Mouse (Mus musculus): ENCODE measurements around the gene Rrn3.

Gene Rrn3

GRCm38 (mm10) chr16:13785932-13786331 is 5.4 kb downstream of the Rrn3 start:
- peak; percentile 97 for DNase-seq (ENCODE audit: low read depth, low spot score)

DNA sequence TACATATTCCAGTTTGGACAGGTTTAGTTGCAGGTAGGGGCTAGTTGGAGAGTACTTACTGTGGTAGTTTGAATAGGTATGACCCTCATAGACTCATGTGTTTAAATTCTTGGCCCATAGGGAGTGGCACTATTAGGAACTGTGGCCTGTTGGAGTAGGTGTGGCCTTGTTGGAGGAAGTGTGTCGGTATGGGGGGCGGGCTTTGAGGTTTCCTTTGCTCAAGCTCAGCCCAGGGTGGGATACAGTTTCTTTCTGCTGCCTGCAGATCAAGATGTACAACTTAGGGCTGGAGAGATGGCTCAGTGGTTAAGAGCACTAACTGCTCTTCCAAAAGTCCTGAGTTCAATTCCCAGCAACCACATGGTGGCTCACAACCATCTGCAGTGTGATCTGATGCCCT is 12.9 kb downstream of the Rrn3 start:
- DNase-seq (ENCODE audit: low read depth, low spot score), result peak; percentile 41

DNA sequence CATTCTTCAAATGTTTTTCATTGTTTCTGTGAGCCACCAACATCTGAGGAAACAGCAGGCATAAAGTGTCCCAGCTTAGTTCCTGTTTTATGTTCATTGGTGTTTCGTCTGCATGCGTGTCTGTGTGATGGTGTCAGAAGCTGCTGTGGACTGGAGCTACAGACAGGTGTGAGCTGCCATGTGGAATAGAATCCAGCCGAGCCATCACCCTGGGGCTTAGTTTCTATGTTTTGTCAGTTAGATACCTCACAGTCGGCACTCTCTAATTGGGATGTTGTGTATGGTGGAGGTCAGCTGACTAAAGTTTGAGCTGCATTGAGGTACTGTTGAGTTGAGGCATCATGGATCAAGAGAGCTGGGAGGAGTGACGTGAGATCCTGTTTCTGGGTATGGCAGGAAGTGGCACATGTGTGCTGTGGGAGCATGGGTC is 16.3 kb downstream of the Rrn3 start:
- no peak for DNase-seq (ENCODE audit: low read depth, low spot score)

DNA sequence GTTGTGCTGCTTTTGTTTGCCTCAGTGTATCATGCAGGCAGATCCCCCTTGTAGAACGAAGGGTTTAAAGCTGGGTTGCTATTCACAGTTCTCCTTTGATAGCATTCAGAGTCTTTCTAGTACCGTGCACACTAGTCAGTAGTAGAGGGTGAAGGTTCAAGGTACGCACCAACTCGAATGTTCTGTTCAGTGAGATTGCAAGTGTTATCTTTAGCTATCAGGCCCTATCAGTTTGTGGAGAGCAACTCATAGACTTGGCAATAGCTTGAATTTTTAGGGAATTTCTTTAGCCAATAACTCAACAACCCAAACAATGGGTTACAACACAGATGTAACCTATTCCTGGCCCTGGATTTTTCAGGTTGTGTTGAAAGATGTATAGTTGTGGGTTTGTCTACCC is 20.7 kb downstream of the Rrn3 start:
- DNase-seq (ENCODE audit: low read depth, low spot score), result no peak

- DNase-seq (ENCODE audit: low read depth, low spot score), result peak; percentile 77
Observed at GRCm38 (mm10) chr16:13804666-13805065, 24.2 kb downstream of the Rrn3 start.

DNA sequence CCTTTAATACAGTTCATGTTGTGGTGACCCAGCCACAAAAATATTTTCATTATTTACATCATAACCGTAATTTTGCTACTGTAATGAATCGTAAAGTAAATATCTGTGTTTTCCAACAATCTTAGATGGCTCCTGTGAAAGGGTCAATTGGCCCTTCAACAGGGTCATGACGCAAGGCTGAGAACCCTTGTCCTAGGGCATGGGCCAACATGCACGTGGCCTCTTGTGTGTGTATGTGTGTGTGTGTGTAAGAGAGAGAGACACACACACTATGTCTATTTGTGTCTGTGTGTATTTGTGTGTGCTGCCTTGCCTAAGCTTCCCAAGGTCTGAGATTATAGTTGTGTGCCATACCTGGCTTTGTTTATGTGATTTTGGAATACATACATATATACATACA is 27.1 kb downstream of the Rrn3 start:
- no peak for DNase-seq (ENCODE audit: low read depth, low spot score)

DNA sequence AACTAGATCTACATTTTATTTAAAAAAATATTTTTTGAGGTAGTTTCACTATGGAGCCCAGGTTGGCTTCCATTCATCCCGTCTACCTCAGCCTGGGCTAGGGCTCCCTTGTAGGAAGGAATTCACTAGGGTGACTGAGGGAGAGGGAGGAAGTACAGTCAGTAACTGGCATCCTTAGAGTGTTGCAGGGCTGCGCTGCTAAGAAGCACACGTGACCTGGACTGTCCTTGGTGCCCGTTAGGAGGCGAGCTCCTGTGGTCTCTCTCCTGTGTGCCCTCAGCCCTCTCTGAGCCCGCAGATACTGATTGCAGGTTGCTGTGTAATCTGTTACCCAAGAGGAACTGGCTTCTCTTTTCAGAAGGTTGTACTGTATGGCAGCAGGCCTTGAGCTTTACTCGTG is 27.9 kb downstream of the Rrn3 start:
- DNase-seq (ENCODE audit: low read depth, low spot score), result no peak

- peak; percentile 51 for DNase-seq (ENCODE audit: low read depth, low spot score)
Observed at GRCm38 (mm10) chr16:13812152-13812551, 31.6 kb downstream of the Rrn3 start.

DNA sequence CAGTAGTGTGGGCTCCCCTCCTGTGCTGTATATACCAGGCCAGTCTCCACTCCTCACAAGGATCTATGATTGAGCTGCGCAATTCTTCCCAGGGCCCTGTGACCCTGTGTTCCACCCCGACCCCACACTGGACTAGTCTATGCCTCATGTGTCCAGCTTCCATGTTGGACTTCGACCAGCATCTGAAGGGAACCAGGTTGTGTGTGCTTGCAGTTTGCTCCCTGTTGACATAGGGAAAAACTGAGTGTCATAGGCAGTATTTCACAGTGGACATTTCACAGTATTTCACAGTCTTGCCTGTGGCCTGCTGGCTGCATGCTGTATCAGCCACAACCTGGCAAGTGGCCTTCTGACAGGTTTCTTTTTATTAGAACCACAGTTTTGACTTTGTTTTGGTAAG is 32.7 kb downstream of the Rrn3 start:
- DNase-seq (ENCODE audit: low read depth, low spot score), result no peak

GRCm38 (mm10) chr16:13818560-13819393 is 38.3 kb downstream of the Rrn3 start, which contains the start of gene Ntan1:
Gene Ntan1, plus strand, starts transcription at chr16:13818845.
- DNase-seq (ENCODE audit: low read depth, low spot score), result peak; percentile 98

DNA sequence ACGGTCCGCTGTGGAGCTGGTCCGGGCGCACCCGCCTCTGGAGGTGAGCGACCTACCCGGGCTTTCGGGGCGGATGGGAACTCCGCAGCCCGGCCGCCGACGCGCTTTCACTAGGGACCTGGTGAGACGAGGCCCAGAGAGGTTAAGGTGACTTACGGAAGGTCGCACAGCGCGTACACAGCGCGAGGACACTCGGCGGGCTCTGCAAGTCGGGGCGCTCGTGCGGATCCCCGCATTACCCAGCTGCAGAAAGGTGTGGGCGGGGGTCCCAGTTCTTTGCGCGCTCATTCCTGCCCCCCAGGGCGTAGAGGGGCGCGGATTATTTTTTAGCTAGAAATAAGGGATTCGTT is 38.9 kb downstream of the Rrn3 start:
- no peak for DNase-seq (ENCODE audit: low read depth, low spot score)

- no peak for DNase-seq (ENCODE audit: low read depth, low spot score)
Observed at GRCm38 (mm10) chr16:13819806-13820500, 39.4 kb downstream of the Rrn3 start.

DNA sequence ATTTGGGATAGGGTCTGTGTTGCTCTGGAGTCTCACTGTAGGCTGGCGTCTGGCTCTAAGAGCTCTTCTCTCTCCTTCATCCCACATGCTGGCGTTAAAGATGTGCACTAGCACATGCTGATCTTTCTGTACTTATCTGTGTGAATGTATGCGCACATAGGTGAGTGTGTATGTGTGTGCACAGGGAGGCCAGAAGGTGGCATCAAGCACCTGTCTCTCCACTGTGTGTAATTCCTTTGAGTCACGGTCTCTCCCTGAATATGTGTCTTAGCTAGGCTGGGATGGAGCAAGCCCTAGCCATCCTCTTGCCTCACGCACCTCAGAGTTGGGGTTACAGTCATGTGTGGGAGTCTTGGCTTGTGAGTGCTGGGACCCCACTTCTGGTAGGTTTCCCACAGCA is 40.3 kb downstream of the Rrn3 start:
- peak; percentile 51 for DNase-seq (ENCODE audit: low read depth, low spot score)

DNA sequence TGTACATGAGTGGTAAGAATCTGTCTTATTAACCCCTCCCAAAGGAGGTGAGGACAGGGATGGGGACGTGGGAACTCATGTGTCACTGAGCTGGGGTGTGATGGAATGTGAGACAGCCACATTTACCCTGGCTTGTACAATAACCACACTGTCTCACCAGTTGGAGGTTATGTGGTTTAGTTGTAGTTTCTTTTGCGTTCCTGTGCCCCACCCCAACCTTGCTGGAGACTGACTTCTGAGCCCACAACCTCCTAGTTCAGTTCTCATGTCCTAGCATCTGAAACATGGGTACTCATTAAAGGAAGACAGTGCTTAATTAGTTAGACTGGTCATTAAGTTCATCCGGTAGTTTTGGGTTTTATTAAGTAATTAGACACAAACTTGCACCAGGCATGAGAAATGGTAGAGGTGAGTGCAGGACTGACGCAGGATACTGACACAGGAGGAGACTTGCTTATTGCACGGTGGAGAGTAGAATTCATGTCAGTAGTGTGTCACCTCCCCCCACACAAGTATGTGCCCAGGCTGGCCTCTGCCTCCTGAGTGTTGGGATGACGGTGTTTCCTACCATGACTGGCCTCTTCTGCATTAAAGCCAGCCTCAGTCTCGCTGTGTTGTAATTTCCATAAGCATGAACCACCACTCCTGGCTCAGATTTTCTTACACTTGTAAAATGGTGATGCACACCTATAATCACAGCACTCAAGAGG is 45.4 kb downstream of the Rrn3 start:
- DNase-seq (ENCODE audit: low read depth, low spot score), result no peak

DNA sequence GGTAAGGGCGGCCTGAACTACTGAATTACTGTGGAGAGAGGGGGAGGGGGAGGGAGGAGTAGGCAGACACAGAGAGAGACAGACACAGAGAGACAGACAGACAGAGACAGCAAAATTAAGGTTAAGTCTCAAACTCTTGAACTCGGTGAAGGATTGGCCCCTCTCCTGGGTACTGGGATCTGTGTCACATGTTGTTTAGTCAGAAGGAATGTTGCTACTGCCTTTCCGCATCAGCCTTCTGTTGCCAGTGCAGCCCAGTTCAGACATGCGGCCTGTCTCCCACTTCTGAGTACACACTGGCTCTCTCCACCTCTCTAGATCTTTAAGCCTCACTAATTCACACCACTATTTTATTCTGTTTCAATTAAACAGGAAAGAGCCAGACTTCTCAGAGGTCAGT is 46.0 kb downstream of the Rrn3 start:
- DNase-seq (ENCODE audit: low read depth, low spot score), result no peak

DNA sequence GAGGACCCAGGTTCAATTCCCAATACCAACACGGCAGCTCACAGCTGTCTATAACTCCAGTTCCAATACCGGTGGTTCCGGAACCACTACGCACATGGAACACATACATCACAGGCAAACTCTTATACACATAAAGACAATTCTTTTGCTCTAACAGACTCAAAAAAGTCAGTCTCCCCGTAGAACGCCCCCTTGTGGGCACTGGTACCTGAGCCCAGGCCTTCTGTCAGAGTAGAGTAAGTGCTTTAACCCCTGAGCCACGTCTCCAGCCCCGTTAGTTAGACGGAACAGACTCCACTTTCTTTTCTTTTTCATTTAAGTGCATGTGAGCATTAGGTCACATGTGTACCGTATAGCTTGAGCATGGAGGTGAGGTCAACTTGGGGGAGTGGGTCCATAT is 49.9 kb downstream of the Rrn3 start:
- DNase-seq (ENCODE audit: low read depth, low spot score), result peak; percentile 61

DNA sequence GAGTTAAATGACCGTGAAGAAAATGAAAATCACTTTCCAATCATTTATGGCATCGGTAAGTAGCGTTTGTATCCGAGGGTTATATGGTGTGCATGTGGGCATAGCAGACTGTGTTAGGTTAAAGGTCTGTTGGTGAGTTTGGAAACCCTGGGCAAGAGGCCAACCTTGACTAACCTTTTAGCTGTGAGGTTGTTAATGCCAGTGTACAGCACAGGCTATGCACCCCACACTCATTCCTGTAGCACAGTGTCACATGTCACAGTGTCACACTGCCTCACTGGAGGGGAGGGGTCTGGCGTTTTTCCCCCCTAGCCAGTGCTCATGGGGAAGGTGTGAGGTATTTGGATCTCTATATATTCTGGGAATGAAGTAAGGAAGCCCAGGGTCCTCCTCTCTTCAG is 51.1 kb downstream of the Rrn3 start:
- DNase-seq (ENCODE audit: low read depth, low spot score), result no peak

DNA sequence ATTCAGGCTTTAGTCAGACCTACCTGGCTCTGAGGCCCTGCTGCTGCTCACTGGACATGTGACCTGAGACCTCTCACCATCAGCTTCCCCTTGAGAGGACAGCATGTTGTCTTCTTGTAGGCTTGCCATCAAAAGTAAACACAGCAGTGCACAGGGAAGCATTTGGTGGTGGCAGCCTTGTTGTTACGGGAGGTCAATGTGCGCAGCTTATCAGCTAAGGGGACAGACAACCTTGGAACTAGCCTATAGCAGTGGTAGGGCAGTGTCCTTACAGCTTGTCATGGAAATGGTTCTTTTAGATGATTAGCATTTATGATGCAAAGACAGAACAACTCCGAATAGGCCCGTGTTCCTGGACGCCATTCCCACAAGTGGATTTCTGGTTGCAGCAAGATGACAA is 53.9 kb downstream of the Rrn3 start:
- no peak for DNase-seq (ENCODE audit: low read depth, low spot score)

DNA sequence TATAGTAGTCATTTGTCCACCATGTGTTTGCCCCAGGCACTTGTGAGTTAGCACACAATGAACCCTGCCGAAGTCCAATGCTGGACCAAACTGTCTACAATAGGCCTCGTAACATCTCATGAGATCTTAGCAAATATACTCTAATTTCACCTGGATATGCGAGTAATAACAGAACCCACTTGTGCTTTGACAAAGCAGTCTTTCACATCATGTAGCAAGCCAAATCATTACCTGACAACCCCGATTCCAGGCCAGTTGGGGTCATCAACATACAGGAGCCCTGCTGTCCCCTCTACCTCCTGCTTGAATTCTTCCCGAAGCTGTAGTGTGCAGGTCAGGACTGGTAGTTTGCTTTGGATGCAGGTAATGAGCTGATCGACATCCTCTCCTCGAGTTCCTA is 59.5 kb downstream of the Rrn3 start:
- DNase-seq (ENCODE audit: low read depth, low spot score), result no peak

DNA sequence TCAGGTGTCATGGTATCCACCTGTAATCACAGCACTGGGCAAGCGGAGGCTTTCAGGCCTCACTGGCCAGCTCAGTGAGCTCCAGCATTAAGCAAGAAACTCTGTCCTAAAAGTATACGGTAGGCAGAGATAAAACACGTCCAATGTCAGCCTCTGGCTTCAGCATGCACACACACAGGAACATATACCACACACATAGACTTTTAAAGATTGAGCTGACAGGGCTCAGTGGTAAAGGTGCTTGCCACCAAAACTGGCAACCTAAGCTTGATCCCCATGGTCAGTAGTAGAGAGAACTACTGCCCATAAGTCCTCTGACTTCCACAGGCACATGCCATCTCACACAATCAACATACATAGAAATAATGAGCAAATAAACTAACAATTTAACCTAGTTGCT is 60.4 kb downstream of the Rrn3 start:
- no peak for DNase-seq (ENCODE audit: low read depth, low spot score)

DNA sequence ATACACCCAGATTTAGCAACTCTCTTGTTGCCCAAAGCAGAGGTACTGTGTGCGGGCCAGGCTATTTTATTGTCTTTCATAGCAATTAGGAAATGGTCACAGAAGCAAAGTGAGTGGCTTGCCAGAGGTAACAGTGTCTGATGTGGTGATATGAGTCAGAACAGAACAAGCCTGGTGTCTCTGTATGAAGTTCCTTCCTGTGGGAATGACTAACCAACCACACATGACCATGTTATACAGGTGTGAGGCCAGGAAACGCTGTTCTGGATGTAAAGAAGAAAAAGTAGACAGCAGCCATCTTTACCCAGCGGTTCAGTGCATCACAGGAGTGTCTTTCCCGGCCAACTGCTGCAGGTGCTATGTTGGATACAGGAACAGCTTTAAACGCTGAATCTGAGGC is 64.5 kb downstream of the Rrn3 start:
- no peak for DNase-seq (ENCODE audit: low read depth, low spot score)

DNA sequence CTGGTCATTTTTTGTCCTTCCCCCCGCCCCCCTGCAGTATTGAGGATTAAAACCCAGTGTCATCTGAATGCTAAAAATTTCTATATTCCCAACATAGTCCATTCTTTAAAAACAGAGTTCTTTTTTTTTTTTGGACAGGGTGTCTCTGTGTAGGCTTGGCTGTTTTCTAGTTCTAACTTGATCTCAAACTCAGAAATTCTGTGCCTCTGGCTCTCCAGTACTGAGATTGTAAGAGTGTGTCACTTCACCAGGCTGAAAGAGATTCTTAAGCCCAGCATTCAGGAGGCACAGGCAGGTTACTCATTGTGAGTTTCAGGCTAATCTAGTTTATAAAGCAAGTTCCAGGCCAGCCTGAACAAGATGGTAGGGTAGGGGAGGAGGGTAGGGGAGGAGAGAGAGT is 66.2 kb downstream of the Rrn3 start:
- DNase-seq (ENCODE audit: low read depth, low spot score), result no peak

DNA sequence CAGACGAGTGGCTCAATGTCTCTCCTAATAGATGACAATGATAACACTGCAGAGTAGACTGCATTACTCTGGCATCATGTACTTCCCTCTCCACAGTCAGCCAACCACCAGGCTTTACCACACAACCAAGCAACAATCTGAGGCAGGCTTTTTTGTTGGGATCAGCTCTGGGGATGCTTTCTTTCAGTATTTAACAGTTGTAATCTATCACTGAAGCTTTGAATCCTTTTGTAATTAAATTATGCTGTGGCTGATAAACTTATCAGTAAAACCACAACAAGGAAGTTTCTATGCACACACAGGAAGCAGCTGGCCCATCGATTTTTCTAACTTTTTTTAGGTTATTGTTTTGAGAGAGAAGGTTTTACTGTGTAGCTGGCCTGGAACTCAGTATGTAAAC is 67.8 kb downstream of the Rrn3 start:
- DNase-seq (ENCODE audit: low read depth, low spot score), result no peak
